Mouse (Mus musculus): ENCODE results near the gene Lrsam1.

Gene Lrsam1

DNA sequence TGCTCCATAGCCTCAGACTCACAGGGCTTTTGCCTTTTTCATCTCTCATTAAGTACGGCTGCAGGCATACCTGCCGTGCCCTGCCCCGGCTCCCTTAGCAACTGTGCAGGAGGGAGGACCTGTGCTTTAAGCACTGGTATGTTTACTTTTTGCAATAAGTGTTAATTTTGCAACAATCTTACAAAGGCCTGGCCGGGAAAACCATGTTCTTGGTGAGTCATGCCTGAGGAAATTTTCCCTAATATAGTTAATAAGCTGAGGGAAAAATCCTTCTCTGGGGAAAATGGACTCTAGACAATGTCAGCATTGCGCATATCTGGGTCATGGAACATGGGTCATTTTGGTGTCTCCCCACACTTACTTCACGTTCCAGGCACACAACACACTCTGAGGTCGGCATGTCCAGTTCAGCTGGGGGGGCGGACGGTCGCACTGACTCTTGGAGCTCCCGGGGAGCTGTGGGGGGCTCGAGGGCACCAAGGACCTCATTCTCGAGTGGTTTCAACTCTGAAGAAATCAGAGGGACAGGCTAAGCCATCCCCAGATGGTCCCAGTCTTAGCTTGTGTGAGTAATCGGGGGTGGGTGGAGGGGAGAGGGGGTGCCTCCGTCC is 33.7 kb downstream of the Lrsam1 start:
- intact Hi-C loops (cut with DNase I): loop anchor here (2.0 to 10.0 kb wide), 2 partner anchors 63 to 143 kb away; partner anchors contain the start of gene Cfap157

DNA sequence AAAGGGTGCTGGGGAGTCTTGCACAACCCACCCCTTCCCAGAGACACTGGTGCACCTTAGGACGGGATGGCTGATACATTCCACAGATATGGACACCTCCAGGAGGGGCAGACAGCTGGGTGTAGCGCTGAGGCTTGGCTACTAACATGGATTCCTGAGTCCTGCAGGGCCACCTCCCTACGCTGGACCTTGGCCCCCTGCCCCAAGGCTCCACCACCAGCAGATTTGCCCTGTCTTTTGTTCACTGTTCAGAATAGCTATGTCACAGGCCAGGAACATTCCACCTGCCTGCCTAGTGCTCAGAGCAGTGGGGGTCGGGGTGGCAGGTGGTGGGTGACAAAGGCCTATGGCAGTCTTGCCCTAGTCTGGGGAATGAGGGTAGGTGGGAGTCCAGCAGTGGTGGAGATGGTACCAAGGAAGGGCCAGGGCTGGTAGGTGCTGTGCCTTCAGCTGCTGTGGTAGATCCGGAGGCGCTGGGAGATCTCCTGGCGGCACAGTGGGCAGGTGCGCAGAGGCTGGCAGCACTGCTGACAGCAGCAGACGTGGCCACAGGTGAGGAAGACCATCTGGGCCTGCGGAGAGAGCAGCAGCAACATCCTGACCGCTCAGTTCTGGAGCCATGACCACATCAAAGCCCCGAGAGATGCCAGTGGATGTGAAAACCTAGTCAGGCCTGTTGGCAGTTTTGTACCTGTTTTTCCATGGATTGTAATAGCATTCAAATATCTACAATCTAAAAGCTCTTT is 34.9 kb downstream of the Lrsam1 start:
- intact Hi-C loops (cut with DNase I): loop anchor here (10.0 kb wide), 1 partner anchor 142 kb away; the partner anchor contains the start of gene Cfap157

DNA sequence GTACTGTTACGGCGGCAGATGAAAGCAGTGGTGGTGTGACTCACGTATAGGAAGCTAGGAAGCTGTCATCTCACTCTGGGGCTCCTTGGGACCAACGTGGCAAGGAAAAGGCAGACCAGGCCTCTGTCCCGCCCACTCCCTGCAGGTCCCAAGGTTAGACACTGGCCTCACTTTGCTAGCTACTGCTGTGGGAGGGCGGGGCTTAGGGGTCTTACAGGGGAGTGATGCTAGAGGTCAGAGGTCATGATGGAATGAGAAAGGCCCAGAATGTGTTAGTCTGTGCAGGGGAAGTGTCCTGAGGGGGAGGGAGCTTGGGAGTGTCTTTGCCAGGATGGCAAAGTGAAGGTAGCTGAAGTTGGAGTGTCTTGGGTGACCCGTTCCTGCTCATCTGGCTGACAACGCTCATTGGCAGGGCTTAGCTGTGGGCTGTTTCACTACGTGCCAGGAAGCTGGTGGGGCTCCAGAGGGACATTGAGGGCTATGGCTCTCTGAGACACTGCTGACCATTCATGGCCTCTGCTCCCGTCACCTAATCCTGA is 37.0 kb downstream of the Lrsam1 start:
- intact Hi-C loops (cut with DNase I): loop anchor here (10.0 kb wide), 1 partner anchor 140 kb away; the partner anchor contains the start of gene Cfap157

DNA sequence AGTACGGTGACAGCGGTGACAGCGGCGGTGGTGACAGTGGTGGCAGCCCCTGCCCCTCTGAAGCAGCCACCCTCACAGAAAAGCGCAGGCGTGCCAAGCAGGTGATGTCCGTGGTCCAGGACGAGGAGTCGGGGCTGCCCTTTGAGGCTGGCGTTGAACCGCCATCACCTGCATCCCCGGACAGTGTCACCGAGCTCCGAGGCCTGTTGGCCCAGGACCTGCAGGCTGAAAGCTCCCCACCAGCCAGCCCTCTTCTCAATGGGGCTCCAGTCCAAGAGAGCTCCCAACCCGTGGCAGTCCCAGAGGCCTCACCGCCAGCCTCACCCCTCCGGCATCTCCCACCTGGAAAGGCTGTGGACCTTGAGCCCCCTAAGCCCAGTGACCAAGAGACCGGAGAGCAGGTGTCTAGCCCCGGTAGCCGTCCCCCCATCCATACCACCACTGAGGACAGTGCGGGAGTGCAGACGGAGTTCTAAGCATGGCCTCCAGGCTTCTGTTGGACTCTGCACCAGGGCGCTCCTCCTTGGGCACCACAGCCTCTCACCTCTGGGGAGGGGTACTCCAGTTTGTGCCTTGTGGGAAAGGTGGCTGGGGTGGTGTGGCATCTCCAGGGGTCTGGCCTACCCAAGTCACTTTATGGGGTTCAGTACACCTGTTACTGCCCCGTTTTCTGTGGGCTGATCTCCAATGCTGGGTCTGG is 37.7 kb downstream of the Lrsam1 start:
- intact Hi-C loops (cut with DNase I): loop anchor here (10.0 kb wide), 1 partner anchor 139 kb away; the partner anchor contains the start of gene Cfap157

DNA sequence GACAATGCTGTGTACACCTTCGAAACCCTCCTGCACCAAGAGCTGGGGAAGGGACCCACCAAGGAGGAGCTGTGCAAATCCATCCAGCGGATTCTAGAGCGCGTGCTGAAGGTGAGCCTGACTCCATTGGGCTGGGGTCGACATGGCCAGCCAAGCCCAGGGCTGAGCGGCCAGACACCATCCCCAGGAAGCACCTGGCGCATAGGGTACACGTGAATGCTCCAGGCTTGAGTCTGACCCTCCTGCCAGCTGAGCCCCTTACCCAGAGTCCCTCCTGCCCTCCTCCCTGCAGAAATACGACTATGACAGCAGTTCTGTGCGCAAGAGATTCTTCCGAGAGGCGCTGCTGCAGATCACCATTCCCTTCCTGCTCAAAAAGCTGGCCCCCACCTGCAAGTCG is 38.9 kb downstream of the Lrsam1 start:
- intact Hi-C loops (cut with DNase I): loop anchor here (10.0 kb wide), 1 partner anchor 138 kb away; the partner anchor contains the start of gene Cfap157

DNA sequence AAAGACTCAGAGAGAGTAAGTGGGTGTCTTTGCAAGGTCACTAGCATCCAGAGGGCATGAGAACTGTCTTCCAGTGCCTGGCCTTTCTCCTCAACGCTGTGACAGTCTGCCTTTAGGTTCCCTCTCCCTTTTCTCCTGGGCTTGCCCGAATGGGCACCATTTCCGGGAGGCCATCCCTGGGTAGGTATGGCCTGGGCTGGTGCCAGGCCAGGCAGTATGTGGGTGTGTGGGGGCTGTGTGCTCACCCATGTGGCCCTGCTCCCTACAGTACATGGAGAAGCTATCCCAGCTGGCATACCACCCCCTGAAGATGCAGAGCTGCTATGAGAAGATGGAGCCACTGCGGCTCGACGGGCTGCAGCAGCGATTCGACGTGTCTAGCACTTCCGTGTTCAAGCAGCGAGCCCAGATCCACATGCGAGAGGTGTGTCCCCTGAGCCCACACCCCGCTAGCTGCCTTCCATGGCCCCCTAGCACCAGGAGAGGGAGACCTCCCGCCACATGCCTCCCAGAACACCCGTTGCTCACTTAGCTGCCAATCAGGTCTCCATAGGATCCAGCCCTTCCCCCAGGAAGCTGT is 39.5 kb downstream of the Lrsam1 start:
- intact Hi-C loops (cut with DNase I): loop anchor here (10.0 kb wide), 1 partner anchor 137 kb away; the partner anchor contains the start of gene Cfap157

DNA sequence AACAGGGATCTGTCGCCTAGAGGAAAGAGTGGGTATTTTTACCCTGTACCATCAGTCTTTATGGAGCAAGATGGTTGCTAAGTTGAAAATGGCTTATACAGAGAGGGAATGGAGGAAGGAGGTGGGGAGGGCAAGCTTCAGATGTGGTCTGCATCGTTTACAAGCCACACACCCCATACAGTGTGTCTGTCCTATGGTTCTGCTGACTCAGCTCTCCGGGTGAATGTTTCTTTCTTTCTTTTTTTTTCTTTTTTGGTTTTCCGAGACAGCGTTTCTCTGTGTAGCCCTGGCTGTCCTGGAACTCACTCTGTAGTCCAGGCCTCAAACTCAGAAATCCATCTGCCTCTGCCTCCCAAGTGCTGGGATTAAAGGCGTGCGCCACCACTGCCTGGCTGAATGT is 40.2 kb downstream of the Lrsam1 start:
- intact Hi-C loops (cut with DNase I): loop anchor here (10.0 kb wide), 1 partner anchor 136 kb away; the partner anchor contains the start of gene Cfap157

DNA sequence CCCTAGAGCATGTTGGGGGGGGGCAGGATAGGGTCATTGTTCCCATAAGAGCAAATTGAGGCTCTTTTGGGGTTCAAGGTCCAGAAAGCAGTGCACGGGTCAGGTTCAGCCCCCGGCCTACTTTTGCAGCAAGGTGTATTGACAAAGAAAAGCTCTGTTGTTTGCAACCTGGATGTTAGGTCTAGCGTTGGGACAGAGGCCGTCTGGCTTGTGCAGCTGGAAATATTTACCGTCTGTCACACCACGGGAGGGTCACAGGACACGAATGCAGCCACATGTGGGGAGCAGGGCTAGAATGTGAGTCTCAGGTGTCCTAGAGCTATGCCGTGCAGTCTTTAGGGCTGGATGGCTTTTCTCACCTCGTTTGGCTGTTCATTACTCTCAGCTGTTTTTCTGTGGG is 43.0 kb downstream of the Lrsam1 start:
- intact Hi-C loops (cut with DNase I): no loop called here

DNA sequence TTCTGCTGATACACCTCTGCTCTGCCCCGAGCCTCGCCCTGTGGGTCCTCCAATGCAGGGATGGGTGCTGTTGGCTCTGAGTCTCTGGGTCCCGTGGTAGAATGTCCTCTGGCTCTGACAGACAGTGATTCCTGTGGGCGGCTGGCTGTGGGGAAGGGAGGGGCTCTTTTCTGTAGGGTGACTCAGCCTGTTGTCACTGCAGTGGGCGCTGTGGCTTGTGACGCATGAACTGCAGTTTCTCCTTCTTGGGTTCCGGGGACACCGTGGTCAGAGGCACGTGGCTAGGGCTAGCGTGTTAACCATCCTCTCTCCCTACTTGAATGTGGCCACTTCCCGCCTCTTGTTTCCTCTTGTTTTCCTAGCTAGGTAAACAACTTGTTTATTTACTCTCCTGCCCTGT is 43.9 kb downstream of the Lrsam1 start:
- intact Hi-C loops (cut with DNase I): no loop called here

DNA sequence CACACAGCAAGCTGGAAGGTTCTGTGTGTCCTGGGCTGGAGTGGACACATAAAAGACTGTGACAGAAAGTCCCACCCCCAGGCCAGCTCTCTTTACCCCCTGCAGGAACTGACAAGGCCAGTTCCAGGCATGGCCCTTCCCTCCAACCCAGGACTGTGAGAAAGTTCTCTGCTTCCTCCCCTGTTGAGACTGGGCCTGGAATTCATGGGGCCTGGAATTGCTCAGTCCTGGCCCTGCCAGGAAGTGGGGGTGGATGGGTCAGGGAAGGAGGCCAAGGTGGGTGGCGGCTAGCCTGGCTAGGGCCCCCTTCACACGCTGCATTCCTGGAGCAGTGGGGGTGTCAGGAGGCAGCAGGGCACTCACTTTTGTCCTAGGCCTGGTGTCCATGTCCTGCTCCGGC is 46.5 kb downstream of the Lrsam1 start:
- intact Hi-C loops (cut with DNase I): no loop called here

DNA sequence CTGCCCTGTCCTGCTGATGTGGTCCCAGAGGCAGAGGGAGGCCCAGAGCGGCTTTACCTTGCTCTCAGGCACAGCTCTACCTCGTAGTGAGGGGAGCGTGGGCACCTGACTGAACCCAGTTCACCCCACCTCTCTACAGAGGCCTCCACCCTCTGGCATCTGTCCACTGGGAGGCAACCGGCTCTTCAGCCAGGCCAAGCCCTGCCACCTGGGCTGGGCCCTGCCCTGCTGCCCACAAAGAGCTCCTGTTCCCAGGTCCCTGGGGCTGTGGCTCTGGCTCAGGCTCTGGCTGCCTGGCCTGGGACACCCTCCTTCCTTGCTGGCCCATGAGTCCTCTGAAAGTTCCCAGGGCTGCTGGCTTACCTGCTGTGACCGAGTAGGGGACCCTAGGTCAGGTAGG is 47.1 kb downstream of the Lrsam1 start:
- intact Hi-C loops (cut with DNase I): no loop called here

DNA sequence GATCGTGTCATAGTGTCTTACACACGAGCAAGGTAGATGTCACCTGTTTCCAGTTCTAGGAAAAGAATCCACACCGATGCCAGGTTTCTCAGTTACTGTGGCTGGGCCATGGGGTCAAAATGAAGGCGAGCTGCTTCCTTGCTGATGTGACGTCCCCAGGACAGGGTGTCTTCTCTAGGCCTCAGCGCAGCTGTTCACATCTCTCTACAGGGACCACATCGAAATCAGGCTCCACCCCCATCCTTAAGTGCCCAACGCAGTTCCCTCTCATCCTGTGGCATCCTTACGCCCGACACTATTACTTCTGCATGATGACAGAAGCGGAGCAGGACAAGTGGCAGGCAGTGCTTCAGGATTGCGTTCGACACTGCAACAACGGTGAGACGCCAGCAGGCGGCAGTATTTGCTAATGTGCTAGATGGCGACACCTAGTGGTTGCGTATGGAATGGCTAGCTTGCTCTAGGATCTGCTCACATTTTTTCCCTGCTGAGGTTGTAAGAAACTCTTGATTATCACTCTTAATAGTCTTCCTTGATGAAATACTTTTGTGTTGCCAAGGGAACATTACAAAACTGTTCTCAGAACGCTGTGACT is 49.1 kb downstream of the Lrsam1 start:
- intact Hi-C loops (cut with DNase I): loop anchor here (1.0 kb wide), 1 partner anchor 46 kb away; no protein-coding TSS in a partner anchor

DNA sequence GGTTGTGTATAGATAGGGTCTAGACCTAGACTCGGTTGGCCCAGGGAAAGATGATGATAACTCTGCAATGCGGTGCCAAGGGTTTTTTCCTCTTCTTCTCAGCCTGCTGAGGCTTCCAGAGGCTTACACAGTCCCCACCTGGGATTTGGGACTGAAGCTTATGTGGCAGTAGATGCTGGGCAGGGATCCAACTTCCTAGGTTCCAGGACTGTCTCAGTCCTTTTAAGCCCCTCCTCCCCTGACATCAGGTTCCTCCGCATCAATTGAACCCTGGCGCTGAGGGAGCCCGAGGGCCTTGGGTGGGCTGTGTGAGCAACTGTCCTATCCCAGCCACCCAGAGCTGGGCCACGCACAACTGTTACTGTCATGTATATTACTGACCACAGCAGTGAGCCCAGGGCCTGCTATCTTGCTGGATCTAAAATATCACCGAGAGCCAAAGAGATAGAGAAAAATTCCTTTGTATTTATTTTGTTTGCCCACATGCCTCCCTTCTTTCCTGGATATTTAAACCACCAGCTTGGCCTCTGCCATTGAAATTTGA is 49.7 kb downstream of the Lrsam1 start:
- intact Hi-C loops (cut with DNase I): loop anchor here (1.0 kb wide), 1 partner anchor 45 kb away; no protein-coding TSS in a partner anchor

DNA sequence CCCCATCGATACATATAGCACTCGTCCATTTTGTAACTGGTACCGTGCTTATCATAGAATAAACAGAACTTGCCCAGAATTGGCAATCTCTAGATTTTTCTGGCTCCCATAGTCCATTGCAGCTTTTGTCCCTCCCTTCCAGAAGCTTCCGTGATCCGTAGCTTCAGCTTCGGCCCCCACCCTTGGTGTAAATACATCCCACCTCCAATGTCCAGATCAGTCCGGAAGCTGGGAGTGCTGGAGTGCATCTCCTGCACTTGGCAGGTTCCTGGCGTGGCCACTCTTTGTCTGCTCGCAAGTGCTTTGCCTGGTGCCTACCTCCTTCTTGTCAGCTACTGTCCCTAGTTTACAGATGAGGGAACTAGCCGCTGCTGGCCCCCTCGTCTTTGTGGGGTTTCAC is 52.6 kb downstream of the Lrsam1 start:
- intact Hi-C loops (cut with DNase I): no loop called here

DNA sequence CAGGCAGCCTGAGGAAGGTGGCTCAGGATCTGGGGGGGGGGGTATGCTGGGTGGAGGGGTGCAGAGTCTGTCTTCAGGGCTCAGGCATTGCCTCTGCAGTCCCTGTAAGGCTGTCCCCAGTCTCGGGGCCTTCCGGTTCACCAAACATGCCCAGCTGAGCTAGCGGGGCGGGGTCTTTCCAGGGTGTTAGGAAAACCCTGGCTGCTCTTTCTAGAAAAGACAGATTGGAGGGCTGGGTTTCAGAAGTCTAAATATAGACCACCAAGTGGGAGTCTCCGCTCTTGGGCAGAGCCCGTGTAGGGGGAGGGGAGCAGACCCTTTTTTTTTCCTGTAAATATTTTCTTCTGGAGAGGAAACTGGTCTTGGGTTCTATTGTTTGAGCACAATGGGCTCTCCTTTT is 53.1 kb downstream of the Lrsam1 start:
- intact Hi-C loops (cut with DNase I): no loop called here

DNA sequence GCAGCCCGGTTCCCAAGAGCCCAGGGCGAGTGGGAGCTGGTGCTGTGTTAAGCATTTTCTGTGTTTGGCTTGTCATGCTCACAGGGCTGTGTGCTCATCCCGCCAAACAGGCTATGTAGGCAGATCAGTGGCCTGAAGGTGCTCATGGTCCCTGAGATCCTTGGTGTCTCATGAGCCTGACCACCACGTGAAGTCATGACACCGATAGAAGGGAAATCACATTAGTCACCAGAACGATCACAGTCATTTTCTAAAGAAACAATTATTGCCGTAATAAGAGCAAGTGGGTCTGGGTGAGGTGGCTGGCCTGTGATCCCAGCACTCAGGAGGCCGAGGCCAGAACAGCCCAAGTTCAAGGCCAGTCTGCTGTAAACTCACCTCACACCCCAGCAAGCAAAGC is 54.0 kb downstream of the Lrsam1 start:
- intact Hi-C loops (cut with DNase I): no loop called here

DNA sequence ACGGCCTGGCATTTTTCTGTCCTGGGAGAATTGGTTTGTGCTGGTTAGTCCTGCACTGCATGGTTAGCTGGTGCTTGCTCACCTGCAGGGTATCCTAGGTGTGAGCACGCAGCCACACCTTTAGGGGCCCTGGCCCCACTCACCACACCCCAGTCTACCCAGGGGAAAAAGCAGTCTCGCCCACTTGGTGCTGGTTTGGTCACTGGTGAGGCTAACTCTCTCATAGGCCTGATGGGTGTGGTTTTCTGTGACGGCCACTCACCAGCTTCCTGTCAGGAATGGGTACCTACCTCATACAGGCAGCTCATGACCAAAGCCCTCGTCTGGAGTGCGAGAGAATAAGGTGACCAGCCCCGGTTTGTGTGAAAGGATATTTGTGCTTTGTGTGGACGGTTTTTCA is 56.1 kb downstream of the Lrsam1 start:
- intact Hi-C loops (cut with DNase I): no loop called here

DNA sequence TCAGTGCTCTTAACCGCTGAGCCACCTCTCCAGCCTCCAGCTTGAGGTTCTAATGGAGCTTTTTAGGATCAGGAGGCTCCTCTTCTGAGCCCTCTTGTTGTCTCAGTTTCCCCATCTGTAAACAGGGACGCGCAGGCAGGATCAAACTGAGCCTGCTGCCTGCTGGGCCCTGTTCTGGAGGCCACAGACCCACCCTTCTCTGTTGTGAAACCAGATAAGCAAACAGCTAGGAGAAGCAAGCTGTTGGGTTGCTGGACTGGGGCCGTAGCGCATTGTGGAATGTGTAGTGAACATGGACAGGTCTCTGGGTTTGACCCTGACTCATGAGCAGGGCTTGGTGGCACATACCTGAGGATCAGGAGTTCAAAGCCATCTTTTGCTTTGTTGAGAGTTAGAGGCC is 56.8 kb downstream of the Lrsam1 start:
- intact Hi-C loops (cut with DNase I): no loop called here

DNA sequence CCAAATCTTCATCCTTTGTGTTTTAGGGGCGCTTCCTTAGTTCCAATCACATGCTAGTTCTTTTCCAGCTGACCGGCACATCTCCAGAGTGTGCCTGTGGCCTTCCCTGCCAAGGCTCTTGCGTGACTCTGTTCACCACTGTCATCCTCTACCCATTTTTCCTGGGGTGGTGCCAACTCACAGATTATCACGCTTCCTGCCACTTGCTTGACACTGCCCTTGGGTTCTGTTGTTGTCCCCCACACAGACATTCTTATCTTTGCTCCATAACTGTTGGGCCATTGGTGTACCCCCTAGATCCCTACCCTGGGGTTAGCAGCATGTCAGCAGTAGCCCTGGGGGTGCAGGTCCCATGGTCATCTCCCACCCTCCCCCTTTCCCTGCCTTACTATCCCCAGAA is 57.9 kb downstream of the Lrsam1 start:
- intact Hi-C loops (cut with DNase I): no loop called here

DNA sequence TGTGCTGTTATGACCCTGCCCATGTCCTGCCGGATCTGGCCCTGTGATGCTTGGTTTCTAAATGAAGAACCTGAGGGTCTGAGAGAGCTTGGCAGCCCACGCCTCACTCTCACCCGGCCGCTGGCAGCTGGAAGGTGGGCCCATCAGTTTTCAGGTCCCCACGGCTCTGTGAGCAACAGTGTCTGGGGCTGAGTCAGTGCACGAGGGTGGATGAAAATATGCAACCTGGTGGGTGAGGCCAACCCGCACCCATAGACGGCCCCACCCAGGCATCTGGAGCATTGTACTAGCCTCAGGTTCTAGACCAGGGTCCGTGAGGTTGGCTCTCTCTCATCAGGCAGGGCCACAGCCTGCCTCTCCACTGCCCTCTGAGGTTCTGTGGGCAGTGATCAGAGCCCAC is 59.3 kb downstream of the Lrsam1 start:
- intact Hi-C loops (cut with DNase I): no loop called here

DNA sequence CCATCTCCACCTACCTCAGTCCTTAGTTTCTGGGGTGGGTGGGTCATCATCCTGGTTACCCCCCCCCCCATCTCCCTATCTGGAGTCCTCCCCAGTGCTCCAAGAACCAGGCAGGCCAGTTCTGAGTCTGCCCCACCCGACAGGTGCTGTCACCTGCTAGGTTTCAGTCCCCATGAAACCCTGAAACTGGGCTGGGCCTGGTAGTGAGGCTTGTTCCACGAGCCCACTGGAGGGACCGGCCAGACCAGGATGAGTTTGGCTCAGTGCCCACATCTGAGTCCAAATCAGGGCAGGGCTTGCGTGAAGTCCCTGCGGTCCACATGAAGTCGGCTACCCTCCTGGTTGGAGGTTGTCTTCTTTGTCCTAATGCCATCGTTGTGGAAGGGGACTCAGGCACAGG is 62.4 kb downstream of the Lrsam1 start:
- intact Hi-C loops (cut with DNase I): no loop called here
